ENCODE assay signal across 8 mouse cellular contexts in the genomic region with DNA sequence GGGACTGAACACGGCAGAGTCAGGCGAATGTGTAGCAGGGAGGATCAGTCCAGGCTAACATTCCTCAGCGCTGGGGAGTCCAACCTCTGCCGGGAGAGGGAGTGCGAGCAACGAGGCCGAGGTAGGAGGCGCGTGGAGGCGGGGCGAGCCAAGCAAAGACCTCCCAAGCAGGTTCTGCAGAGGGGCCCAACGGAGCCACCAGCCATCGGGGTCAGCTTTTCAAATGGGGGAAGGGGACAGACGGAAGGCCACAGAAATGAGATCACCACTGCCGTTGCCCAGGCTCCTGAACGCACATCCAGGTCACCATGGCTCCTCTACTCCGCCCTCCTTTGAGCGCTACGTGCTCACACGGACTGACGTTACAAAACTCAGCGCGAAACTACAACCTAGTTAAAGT. TPM values are rescaled to one million over a fixed set of nuclear protein-coding genes. Genes with fewer than 3 reads are reported as not detected.
DNase-seq lines count a peak whose midpoint lies in the region; ATAC-seq lines count a peak whose summit lies in the region.

No protein-coding gene starts in this region.

- H3K27me3 ChIP-seq in hindbrain, embryonic 16.5 days (replicated peaks; ENCODE audit: control insufficient read depth, insufficient read depth, low read length): no peaks in the 10 kb centered on the region

- H3K4me1 ChIP-seq in hindbrain, embryonic 16.5 days (ENCODE audit: control insufficient read depth, insufficient read depth, low read depth, low read length): peaks cover 17% of the 10 kb centered on the region

- peaks cover 5% of the 10 kb centered on the region; the same call in 1 of the 2 replicates for H3K36me3 ChIP-seq in hindbrain, embryonic 16.5 days (ENCODE audit: control insufficient read depth, insufficient read depth, low read length)

- intact Hi-C loops in gastrocnemius, postnatal 14 days (cut with DNase I; ENCODE audit: low total_unique reads): no loop called here

- peak overlapping the region; percentile 100 for H3K4me2 ChIP-seq in hindbrain, embryonic 16.5 days (ENCODE audit: low read length)

- peak overlapping the region; percentile 76 for H3K9ac ChIP-seq in hindbrain, embryonic 16.5 days (ENCODE audit: low read depth, low read length)

- DNase-seq in adrenal gland, adult 2 months: peak; percentile 89
- DNase-seq in embryo, embryonic 10 days (ENCODE audit: low spot score): peak; percentile 92
- peak; percentile 83 for DNase-seq in gastrocnemius, postnatal 14 days
- peak; percentile 60 to 62 for DNase-seq in left cerebral cortex, adult 8-10 months (ENCODE audit: low spot score in 2 of 2)
- peak; percentile 84 to 85 for DNase-seq in lung, postnatal 4 days
- peak; percentile 72 for DNase-seq in right cerebral cortex, postnatal 14 days
- DNase-seq in MN1 (ENCODE audit: low spot score): no peak

- WGBS in hindbrain, embryonic 16.5 days: under 1% methylated on average over 23 of the region's 23 CpGs

- H3K9me3 ChIP-seq in hindbrain, embryonic 16.5 days (ENCODE audit: control insufficient read depth, low read length): no peaks in the 10 kb centered on the region

- H3K4me3 ChIP-seq in hindbrain, embryonic 16.5 days (ENCODE audit: low read length): peak overlapping the region; percentile 65

- H3K27ac ChIP-seq in hindbrain, embryonic 16.5 days (ENCODE audit: low read depth, low read length): peak overlapping the region; percentile 67

- ATAC-seq in hindbrain, embryonic 16.5 days: peak; percentile 84

RNA-seq across cellular contexts. Expression of a gene that starts 1.7 kb away (rescaled TPM):
- total RNA-seq in adrenal gland, adult 2 months (2021): 10 to 100 TPM; 18.0 to 30.2 TPM
- 14.8 and 18.0 TPM in 2 replicates for polyA plus RNA-seq in adrenal gland, adult 2 months (2012; rRNA removed)
- 10 to 100 TPM; 12.9 to 13.9 TPM for total RNA-seq in gastrocnemius, postnatal 14 days (2021)
- 14.7 and 15.9 TPM in 2 replicates for polyA plus RNA-seq in hindbrain, embryonic 16.5 days (2015; fragmentation: Nextera tagmentation; extraction: Ambion mirVana)
- total RNA-seq in left cerebral cortex, adult 8-10 months (2022): 10 to 100 TPM in 2 of 4 experiments, 1 to 10 TPM in 2; 8.1 to 15.9 (median 11.2) TPM
